Mouse (Mus musculus) heart, postnatal 0 days (tissue): ENCODE data around the gene Gdi2. TPM values are rescaled to one million over a fixed set of nuclear protein-coding genes. Genes with fewer than 3 reads are reported as not detected.

Experiments used
- ATAC-seq: fragments of 200-750 bp; cut with Nextera tagmentation; 2 replicates; pipeline ENCODE4 v1.8.0; 2017; ENCODE audit warnings: low read depth, moderate number of reproducible peaks, moderate library complexity; ENCODE audit not compliant: insufficient read depth
- DNase-seq: peaks from one replicate; pipeline ENCODE4 v3.0.0-alpha.2; 2016; ENCODE audit warnings: low spot score
- H3K27ac ChIP-seq: fragments of 300-500 bp; sonication (generic); 2 replicates; pipeline ENCODE4 v1.5.1; 2014; ENCODE audit warnings: low read depth, mild to moderate bottlenecking
- H3K27me3 ChIP-seq: fragments of 300-500 bp; sonication (generic); 2 replicates; pipeline ENCODE4 v1.6.1; 2014; ENCODE audit warnings: low read length, mixed read lengths; ENCODE audit not compliant: control insufficient read depth, insufficient read depth
- H3K36me3 ChIP-seq: fragments of 300-500 bp; sonication (generic); replicated peaks from 2 replicates; pipeline ENCODE4 v1.6.1; 2014; ENCODE audit warnings: low read length, mixed read lengths; ENCODE audit not compliant: control insufficient read depth, insufficient read depth
- H3K4me1 ChIP-seq: fragments of 300-500 bp; sonication (generic); 2 replicates; pipeline ENCODE4 v1.6.1; 2014; ENCODE audit warnings: antibody characterized with exemption; ENCODE audit not compliant: control insufficient read depth, insufficient read depth
- H3K4me2 ChIP-seq: fragments of 300-500 bp; sonication (generic); 2 replicates; pipeline ENCODE4 v1.6.1; 2014; ENCODE audit warnings: low read depth, mild to moderate bottlenecking, low read length, moderate library complexity
- H3K4me3 ChIP-seq: fragments of 300-500 bp; sonication (generic); 2 replicates; pipeline ENCODE4 v1.5.1; 2014; ENCODE audit warnings: low read depth, low read length
- H3K9ac ChIP-seq: fragments of 300-500 bp; sonication (generic); replicated peaks from 2 replicates; pipeline ENCODE4 v1.6.1; 2014; ENCODE audit warnings: low read depth, low read length, mixed read lengths
- H3K9me3 ChIP-seq: fragments of 300-500 bp; sonication (generic); replicated peaks from 2 replicates; pipeline ENCODE4 v1.6.1; 2016; ENCODE audit warnings: low read length; ENCODE audit not compliant: control insufficient read depth
- CTCF ChIP-seq: IDR thresholded peaks from 2 replicates; pipeline ENCODE4 v1.5.1; 2016; ENCODE audit warnings: antibody characterized with exemption, control low read depth, low read depth
- EP300 ChIP-seq: IDR thresholded peaks from 2 replicates; pipeline ENCODE4 v1.6.1; 2016; ENCODE audit warnings: antibody characterized with exemption, low read depth
- WGBS: fragments of 180-500 bp; shearing (Covaris S2); extraction: QIAGEN DNeasy Blood & Tissue Kit; methylation state at CpG from one replicate; pipeline ENCODE4 v1.1.7; 2014; 5-methylcytosine and 5-hydroxymethylcytosine counted together
- polyA plus RNA-seq: library from polyadenylated mRNA; unstranded; fragments of >200 nt; fragmentation: Nextera tagmentation; extraction: Ambion mirVana; gene quantifications from 2 replicates; pipeline ENCODE4 v1.2.1, GENCODE M21; 2015
- total RNA-seq: library from RNA; depleted of rRNA; stranded (reverse); fragments of >200 nt; gene quantifications from 2 replicates; pipeline ENCODE4 v1.2.3, GENCODE M21; 2014; ENCODE audit warnings: low replicate concordance

The Gdi2 gene
- total and polyA plus RNA-seq, 2 experiments from 2014 or later = 152 to 285 TPM

- Histone ChIP-seq H3K27me3 (no peaks in the 10 kb centered on the region), H3K27ac (0 out of 2 replicates have a peak overlapping the region, but pooled peaks have one; percentile 32), H3K4me1 (peaks cover 30% of the 10 kb centered on the region), H3K4me3 (no peak overlapping the region), H3K9ac (no peak overlapping the region), H3K36me3 (peaks cover 24% of the 10 kb centered on the region), H3K9me3 (no peaks in the 10 kb centered on the region), H3K4me2 (no peak overlapping the region)
- DNase-seq (no peak), ATAC-seq (no peak)
- WGBS = 70% methylated on average over 6 of the region's 6 CpGs
- TF ChIP-seq EP300 = no peak
- TF ChIP-seq CTCF = no peak
Observed at GRCm38 (mm10) chr13:3547856-3548255, 10.0 kb downstream of the Gdi2 start.

GRCm38 (mm10) chr13:3563130-3563529 lies 25.3 kb downstream of the Gdi2 start:
- Histone ChIP-seq H3K9ac (no peak overlapping the region), H3K4me1 (no peaks in the 10 kb centered on the region), H3K4me2 (no peak overlapping the region), H3K9me3 (no peaks in the 10 kb centered on the region), H3K4me3 (no peak overlapping the region), H3K36me3 (peaks cover 58% of the 10 kb centered on the region), H3K27ac (no peak overlapping the region), H3K27me3 (no peaks in the 10 kb centered on the region)
- 100% methylated on average over 1 of the region's 1 CpGs for WGBS
- TF ChIP-seq EP300 (no peak), CTCF (no peak)
- DNase-seq (no peak), ATAC-seq (no peak)

GRCm38 (mm10) chr13:3563953-3564352 lies 26.1 kb downstream of the Gdi2 start:
- no peak overlapping the region for H3K4me2 ChIP-seq
- no peak overlapping the region for H3K27ac ChIP-seq
- H3K36me3 ChIP-seq = peaks cover 64% of the 10 kb centered on the region
- H3K9me3 ChIP-seq = no peaks in the 10 kb centered on the region
- 88% methylated on average over 2 of the region's 2 CpGs for whole genome bisulfite sequencing
- DNase-seq = no peak
- TF ChIP-seq CTCF = no peak
- no peak for ATAC-seq
- no peak overlapping the region for H3K4me3 ChIP-seq
- H3K4me1 ChIP-seq = no peaks in the 10 kb centered on the region
- no peak overlapping the region for H3K9ac ChIP-seq
- H3K27me3 ChIP-seq = no peaks in the 10 kb centered on the region

- DNase-seq (no peak), ATAC-seq (no peak)
- H3K4me2 ChIP-seq = no peak overlapping the region
- H3K27me3 ChIP-seq = no peaks in the 10 kb centered on the region
- no peak overlapping the region for H3K4me3 ChIP-seq
- no peak for TF ChIP-seq EP300
- TF ChIP-seq CTCF = peak; percentile 50
- H3K27ac ChIP-seq = no peak overlapping the region
- H3K4me1 ChIP-seq = no peaks in the 10 kb centered on the region
- H3K9ac ChIP-seq = no peak overlapping the region
- 79% methylated on average over 3 of the region's 3 CpGs for WGBS
- no peaks in the 10 kb centered on the region for H3K9me3 ChIP-seq
- peaks cover 53% of the 10 kb centered on the region for H3K36me3 ChIP-seq
Observed at GRCm38 (mm10) chr13:3590789-3591188, 52.9 kb downstream of the Gdi2 start.

- Histone ChIP-seq H3K36me3 (peaks cover 59% of the 10 kb centered on the region), H3K9ac (no peak overlapping the region), H3K27me3 (no peaks in the 10 kb centered on the region), H3K9me3 (no peaks in the 10 kb centered on the region), H3K4me1 (no peaks in the 10 kb centered on the region), H3K27ac (no peak overlapping the region), H3K4me2 (no peak overlapping the region), H3K4me3 (no peak overlapping the region)
- no peak for TF ChIP-seq CTCF
- TF ChIP-seq EP300 = no peak
- ATAC-seq (no peak), DNase-seq (no peak)
- WGBS = 64% methylated on average over 1 of the region's 1 CpGs
Observed at GRCm38 (mm10) chr13:3594311-3594710, 56.4 kb downstream of the Gdi2 start.

- no peak overlapping the region for H3K9ac ChIP-seq
- H3K4me2 ChIP-seq = no peak overlapping the region
- H3K4me1 ChIP-seq = no peaks in the 10 kb centered on the region
- no peaks in the 10 kb centered on the region for H3K27me3 ChIP-seq
- peaks cover 50% of the 10 kb centered on the region for H3K36me3 ChIP-seq
- DNase-seq (no peak), ATAC-seq (no peak)
- H3K27ac ChIP-seq = no peak overlapping the region
- 91% methylated on average over 6 of the region's 6 CpGs for WGBS
- TF ChIP-seq CTCF (no peak), EP300 (no peak)
- H3K9me3 ChIP-seq = no peaks in the 10 kb centered on the region
- H3K4me3 ChIP-seq = no peak overlapping the region
Observed at GRCm38 (mm10) chr13:3596232-3596631, 58.4 kb downstream of the Gdi2 start.
